Mouse (Mus musculus) liver, adult 2 months (tissue): ENCODE measurements around the gene Dnm3. TPM values are rescaled to one million over a fixed set of nuclear protein-coding genes. Genes with fewer than 3 reads are reported as not detected.

Experiments
- DNase-seq: peaks from one replicate; pipeline ENCODE4 v3.0.0-alpha.2; 2011; ENCODE audit warnings: low read depth, low spot score; ENCODE audit errors: extremely low read depth
- H3K27ac ChIP-seq: fragments of 200-500 bp; replicated peaks from 2 replicates; pipeline ENCODE4 v1.5.1; 2012; ENCODE audit warnings: low read depth, mild to moderate bottlenecking, control low read depth, inconsistent platforms, low read length; ENCODE audit not compliant: insufficient read depth
- H3K27me3 ChIP-seq: fragments of 200-500 bp; 2 replicates; pipeline ENCODE4 v1.6.1; 2012; ENCODE audit warnings: mild to moderate bottlenecking, moderate library complexity, low read length, inconsistent platforms; ENCODE audit not compliant: control insufficient read depth, insufficient read depth
- H3K36me3 ChIP-seq: fragments of 200-500 bp; 2 replicates; pipeline ENCODE4 v1.6.1; 2012; ENCODE audit warnings: low read length, inconsistent platforms; ENCODE audit not compliant: control insufficient read depth, insufficient read depth
- H3K4me1 ChIP-seq: fragments of 200-500 bp; 2 replicates; pipeline ENCODE4 v1.6.1; 2011; ENCODE audit warnings: low read length; ENCODE audit not compliant: control insufficient read depth, insufficient read depth
- H3K4me3 ChIP-seq: fragments of 200-500 bp; 2 replicates; pipeline ENCODE4 v1.5.1; 2011; ENCODE audit warnings: low read depth, mild to moderate bottlenecking, control low read depth, low read length, moderate library complexity; ENCODE audit not compliant: insufficient read depth
- H3K79me2 ChIP-seq: fragments of 200-500 bp; 2 replicates; pipeline ENCODE4 v1.6.1; 2012; ENCODE audit warnings: inconsistent platforms, mild to moderate bottlenecking, low read length, moderate library complexity; ENCODE audit not compliant: control insufficient read depth, insufficient read depth
- H3K9ac ChIP-seq: fragments of 200-500 bp; 2 replicates; pipeline ENCODE4 v1.6.1; 2012; ENCODE audit warnings: low read depth, mild to moderate bottlenecking, control low read depth, inconsistent platforms, low read length
- CTCF ChIP-seq: fragments of 200-500 bp; IDR thresholded peaks from 2 replicates; pipeline ENCODE4 v1.5.1; 2011; ENCODE audit warnings: low read depth, low read length, control low read depth
- POLR2A ChIP-seq: fragments of 200-500 bp; IDR thresholded peaks from 2 replicates; pipeline ENCODE4 v1.6.1; 2011; ENCODE audit warnings: low read length, control low read depth; ENCODE audit not compliant: insufficient read depth; ENCODE audit errors: extremely low read depth
- WGBS: fragments of 180-500 bp; shearing (Covaris S2); methylation state at CpG from one replicate; pipeline ENCODE4 v1.1.7; 2018; 5-methylcytosine and 5-hydroxymethylcytosine counted together
- polyA plus RNA-seq: library from polyadenylated mRNA; depleted of rRNA; stranded (reverse); fragments of >200 nt; gene quantifications from 2 replicates; pipeline ENCODE4 v1.2.3, GENCODE M21; 2012
- total RNA-seq: library from RNA; depleted of rRNA; stranded (reverse); fragments of >200 nt; gene quantifications from 2 replicates; pipeline ENCODE4 v1.2.3, GENCODE M21; 2014

Dnm3 gene
- total and polyA plus RNA-seq, 2 experiments, result 0.46 to 0.60 TPM

GRCm38 (mm10) chr1:162449161-162449909 lies 28.5 kb downstream of the Dnm3 start:
- H3K4me1 ChIP-seq, result no peaks in the 10 kb centered on the region
- H3K36me3 ChIP-seq, result no peaks in the 10 kb centered on the region
- no peak for DNase-seq
- H3K9ac ChIP-seq, result no peak overlapping the region
- no peaks in the 10 kb centered on the region for H3K27me3 ChIP-seq
- no peak overlapping the region for H3K4me3 ChIP-seq
- no peak overlapping the region for H3K27ac ChIP-seq
- 58% methylated on average over 3 of the region's 3 CpGs for whole genome bisulfite sequencing
- no peak for TF ChIP-seq CTCF
- no peak for TF ChIP-seq POLR2A
- no peaks in the 10 kb centered on the region for H3K79me2 ChIP-seq

GRCm38 (mm10) chr1:162444805-162445204 lies 33.0 kb downstream of the Dnm3 start:
- WGBS, result 71% methylated on average over 8 of the region's 8 CpGs
- no peaks in the 10 kb centered on the region for H3K4me1 ChIP-seq
- no peaks in the 10 kb centered on the region for H3K27me3 ChIP-seq
- no peak overlapping the region for H3K4me3 ChIP-seq
- H3K79me2 ChIP-seq, result no peaks in the 10 kb centered on the region
- H3K9ac ChIP-seq, result no peak overlapping the region
- TF ChIP-seq CTCF (no peak), POLR2A (no peak)
- H3K27ac ChIP-seq, result no peak overlapping the region
- H3K36me3 ChIP-seq, result no peaks in the 10 kb centered on the region
- no peak for DNase-seq

GRCm38 (mm10) chr1:162439576-162439975 lies 38.3 kb downstream of the Dnm3 start:
- Histone ChIP-seq H3K4me3 (no peak overlapping the region), H3K79me2 (no peaks in the 10 kb centered on the region), H3K27me3 (no peaks in the 10 kb centered on the region), H3K36me3 (no peaks in the 10 kb centered on the region), H3K4me1 (no peaks in the 10 kb centered on the region), H3K9ac (no peak overlapping the region), H3K27ac (no peak overlapping the region)
- no peak for TF ChIP-seq POLR2A
- no peak for TF ChIP-seq CTCF
- DNase-seq, result no peak

GRCm38 (mm10) chr1:162436672-162437071 lies 41.2 kb downstream of the Dnm3 start:
- 87% methylated on average over 3 of the region's 3 CpGs for WGBS
- H3K4me1 ChIP-seq, result no peaks in the 10 kb centered on the region
- DNase-seq, result no peak
- H3K27me3 ChIP-seq, result no peaks in the 10 kb centered on the region
- no peak overlapping the region for H3K4me3 ChIP-seq
- H3K36me3 ChIP-seq, result no peaks in the 10 kb centered on the region
- TF ChIP-seq CTCF (no peak), POLR2A (no peak)
- H3K79me2 ChIP-seq, result no peaks in the 10 kb centered on the region
- H3K27ac ChIP-seq, result no peak overlapping the region
- H3K9ac ChIP-seq, result no peak overlapping the region

GRCm38 (mm10) chr1:162428904-162429303 lies 48.9 kb downstream of the Dnm3 start:
- 58% methylated on average over 2 of the region's 2 CpGs for WGBS
- Histone ChIP-seq H3K4me3 (no peak overlapping the region), H3K27ac (no peak overlapping the region), H3K9ac (no peak overlapping the region), H3K36me3 (no peaks in the 10 kb centered on the region), H3K79me2 (no peaks in the 10 kb centered on the region), H3K27me3 (no peaks in the 10 kb centered on the region), H3K4me1 (no peaks in the 10 kb centered on the region)
- TF ChIP-seq CTCF (no peak), POLR2A (no peak)
- DNase-seq, result no peak

GRCm38 (mm10) chr1:162425930-162426478 lies 51.8 kb downstream of the Dnm3 start:
- WGBS, result 85% methylated on average over 15 of the region's 15 CpGs
- TF ChIP-seq POLR2A (no peak), CTCF (no peak)
- H3K79me2 ChIP-seq, result no peaks in the 10 kb centered on the region

More at GRCm38 (mm10) chr1:162425930-162426478, 51.8 kb downstream of the Dnm3 start:
- no peak overlapping the region for H3K27ac ChIP-seq
- H3K4me3 ChIP-seq, result no peak overlapping the region
- H3K9ac ChIP-seq, result no peak overlapping the region
- DNase-seq, result no peak
- no peaks in the 10 kb centered on the region for H3K4me1 ChIP-seq
- H3K27me3 ChIP-seq, result no peaks in the 10 kb centered on the region
- H3K36me3 ChIP-seq, result no peaks in the 10 kb centered on the region
